ENCODE assay signal across 8 mouse cellular contexts in genomic region chr12:111559647-111560258, GRCm38 (mm10). TPM values are rescaled to one million over a fixed set of nuclear protein-coding genes. Genes with fewer than 3 reads are reported as not detected.
DNase-seq lines count a peak whose midpoint lies in the region; ATAC-seq and TF ChIP-seq lines count a peak whose summit lies in the region.

No protein-coding gene starts in this region.

- TF ChIP-seq CTCF in lung, embryonic 14.5 days (IDR thresholded peaks at IDR 0.05; ENCODE audit: low read depth), result no peak

- no peak overlapping the region for H3K27ac ChIP-seq in neural tube, embryonic 11.5 days (ENCODE audit: low read depth, low read length)
- no peak overlapping the region for H3K27ac ChIP-seq in lung, embryonic 14.5 days (ENCODE audit: low read depth)

- no peaks in the 10 kb centered on the region for H3K4me1 ChIP-seq in neural tube, embryonic 11.5 days (ENCODE audit: control insufficient read depth, insufficient read depth, low read length)
- peaks cover 55% of the 10 kb centered on the region for H3K4me1 ChIP-seq in erythroblast, embryonic 14.5 days (ENCODE audit: control insufficient read depth)
- no peaks in the 10 kb centered on the region; the same call in 1 of the 2 replicates for H3K4me1 ChIP-seq in lung, embryonic 14.5 days (ENCODE audit: insufficient read depth)

- no peaks in the 10 kb centered on the region for H3K36me3 ChIP-seq in neural tube, embryonic 11.5 days (ENCODE audit: control insufficient read depth, insufficient read depth, low read length)
- H3K36me3 ChIP-seq in erythroblast, embryonic 14.5 days (ENCODE audit: control insufficient read depth), result no peaks in the 10 kb centered on the region
- H3K36me3 ChIP-seq in lung, embryonic 14.5 days (ENCODE audit: insufficient read depth), result no peaks in the 10 kb centered on the region

- no peak overlapping the region for H3K4me2 ChIP-seq in neural tube, embryonic 11.5 days (ENCODE audit: low read depth)
- peak overlapping the region; percentile 42 for H3K4me2 ChIP-seq in lung, embryonic 14.5 days

- WGBS in neural tube, embryonic 11.5 days, result 65% methylated on average over 18 of the region's 18 CpGs
- 48% methylated on average over 18 of the region's 18 CpGs for WGBS in lung, embryonic 14.5 days

- no peak for ATAC-seq in neural tube, embryonic 11.5 days (ENCODE audit: insufficient read depth, low FRiP score, low TSS enrichment)
- no peak for ATAC-seq in lung, embryonic 14.5 days (ENCODE audit: insufficient read depth)

- no peak for DNase-seq in neural tube, embryonic 11.5 days (ENCODE audit: low spot score)
- DNase-seq in neural tube, embryonic 10.5 days (ENCODE audit: extremely low spot score, low spot score), result no peak
- peak; percentile 71 for DNase-seq in layer of hippocampus, adult 11-12 months (ENCODE audit: low spot score)
- peak; percentile 53 for DNase-seq in lung, embryonic 14.5 days
- DNase-seq in right cerebral cortex, adult 2 months (ENCODE audit: low spot score in 2 of 2), result peak; percentile 67 to 76
- no peak for DNase-seq in cerebellum, adult 8-10 months
- DNase-seq in kidney, postnatal 4 days, result no peak

- no peak overlapping the region for H3K4me3 ChIP-seq in neural tube, embryonic 11.5 days (ENCODE audit: low read depth, low read length)
- peak overlapping the region; percentile 50 for H3K4me3 ChIP-seq in erythroblast, embryonic 14.5 days (replicated peaks)
- no peak overlapping the region; the same call in 1 of the 2 replicates for H3K4me3 ChIP-seq in lung, embryonic 14.5 days (ENCODE audit: low read depth, low read length)

- H3K9ac ChIP-seq in neural tube, embryonic 11.5 days (ENCODE audit: low read length), result peak overlapping the region; percentile 15; the same call in 1 of the 2 replicates
- 0 out of 2 replicates have a peak overlapping the region, but pooled peaks have one; percentile 4 for H3K9ac ChIP-seq in lung, embryonic 14.5 days

- H3K27me3 ChIP-seq in neural tube, embryonic 11.5 days (ENCODE audit: control insufficient read depth, insufficient read depth, low read length), result no peaks in the 10 kb centered on the region
- H3K27me3 ChIP-seq in erythroblast, embryonic 14.5 days (ENCODE audit: control insufficient read depth), result peaks cover 8% of the 10 kb centered on the region
- no peaks in the 10 kb centered on the region for H3K27me3 ChIP-seq in lung, embryonic 14.5 days (ENCODE audit: insufficient read depth, low read length)

- H3K9me3 ChIP-seq in neural tube, embryonic 11.5 days (ENCODE audit: control insufficient read depth, low read length), result no peaks in the 10 kb centered on the region
- peaks cover 3% of the 10 kb centered on the region; the same call in 1 of the 2 replicates for H3K9me3 ChIP-seq in erythroblast, embryonic 14.5 days (ENCODE audit: control insufficient read depth, low read length)
- H3K9me3 ChIP-seq in lung, embryonic 14.5 days (ENCODE audit: low read depth, low read length), result no peaks in the 10 kb centered on the region

RNA-seq across cellular contexts. Expression of gene Mark3, which starts 14.6 kb away (rescaled TPM):
- polyA plus RNA-seq in neural tube, embryonic 11.5 days (2014; fragmentation: Nextera tagmentation; extraction: Ambion mirVana), result 70.5 and 73.1 TPM in 2 replicates
- 2.0 and 2.4 TPM in 2 replicates for polyA plus RNA-seq in erythroblast, embryonic 14.5 days (2012)
- polyA plus RNA-seq in lung, embryonic 14.5 days (2014; fragmentation: Nextera tagmentation; extraction: Ambion mirVana), result 57.3 and 62.0 TPM in 2 replicates

RNA-seq across cellular contexts. Expression of gene Eif5, which starts 21.9 kb away (rescaled TPM):
- 645 and 670 TPM in 2 replicates for polyA plus RNA-seq in neural tube, embryonic 11.5 days (2014; fragmentation: Nextera tagmentation; extraction: Ambion mirVana)
- polyA plus RNA-seq in erythroblast, embryonic 14.5 days (2012), result 16.6 and 23.0 TPM in 2 replicates
- 479 and 486 TPM in 2 replicates for polyA plus RNA-seq in lung, embryonic 14.5 days (2014; fragmentation: Nextera tagmentation; extraction: Ambion mirVana)

Comparison
In these comparisons a context has a peak if more than half of its experiments do, and no peak if none do; other contexts are left out.
1. DNase-seq: peak in layer of hippocampus, adult 11-12 months (single experiment), lung, embryonic 14.5 days (single experiment) and right cerebral cortex, adult 2 months (2 of 2); none in neural tube, embryonic 11.5 days (single experiment), neural tube, embryonic 10.5 days (single experiment), cerebellum, adult 8-10 months (single experiment) and kidney, postnatal 4 days (0 of 2).
2. RNA of gene Mark3, which starts 14.6 kb away (polyA plus RNA-seq): 70.5 to 73.1 TPM in neural tube, embryonic 11.5 days and 57.3 to 62.0 TPM in lung, embryonic 14.5 days; 2.0 to 2.4 TPM in erythroblast, embryonic 14.5 days; every median in the first group is over 10 times any median in the second.
3. RNA of gene Eif5, which starts 21.9 kb away (polyA plus RNA-seq): 645 to 670 TPM in neural tube, embryonic 11.5 days and 479 to 486 TPM in lung, embryonic 14.5 days; 16.6 to 23.0 TPM in erythroblast, embryonic 14.5 days; every median in the first group is over 10 times any median in the second.